Mouse (Mus musculus) hindbrain, embryonic 10.5 days (tissue): Measurements from ENCODE around the gene Traf3ip3. TPM values are rescaled to one million over a fixed set of nuclear protein-coding genes. Genes with fewer than 3 reads are reported as not detected.

Experiments used
- DNase-seq: peaks from one replicate; pipeline ENCODE4 v3.0.0-alpha.2; 2017; ENCODE audit warnings: low spot score
- H3K27ac ChIP-seq: fragments of 300-500 bp; sonication (generic); 2 replicates; pipeline ENCODE4 v1.5.1; 2016; ENCODE audit warnings: mild to moderate bottlenecking, moderate library complexity
- H3K27me3 ChIP-seq: fragments of 300-500 bp; sonication (generic); 2 replicates; pipeline ENCODE4 v1.6.1; 2016; ENCODE audit warnings: mild to moderate bottlenecking; ENCODE audit not compliant: poor library complexity, insufficient read depth, severe bottlenecking
- H3K36me3 ChIP-seq: fragments of 300-500 bp; sonication (generic); 2 replicates; pipeline ENCODE4 v1.6.1; 2016; ENCODE audit warnings: mild to moderate bottlenecking, moderate library complexity
- H3K4me1 ChIP-seq: fragments of 300-500 bp; sonication (generic); replicated peaks from 2 replicates; pipeline ENCODE4 v1.6.1; 2016; ENCODE audit warnings: mild to moderate bottlenecking
- H3K4me3 ChIP-seq: fragments of 300-500 bp; sonication (generic); 2 replicates; pipeline ENCODE4 v1.5.1; 2016; ENCODE audit warnings: mild to moderate bottlenecking, moderate library complexity
- H3K9me3 ChIP-seq: fragments of 300-500 bp; sonication (generic); 2 replicates; pipeline ENCODE4 v1.6.1; 2016; ENCODE audit warnings: mild to moderate bottlenecking, moderate library complexity
- WGBS: fragments of 180-500 bp; shearing (Covaris S2); methylation state at CpG from one replicate; pipeline ENCODE4 v1.1.7; 2016; 5-methylcytosine and 5-hydroxymethylcytosine counted together
- polyA plus RNA-seq: library from polyadenylated mRNA; unstranded; fragments of >200 nt; fragmentation: Nextera tagmentation; extraction: Ambion mirVana; gene quantifications from 2 replicates; pipeline ENCODE4 v1.2.1, GENCODE M21; 2016

Gene Traf3ip3
- polyA plus RNA-seq: 1.5 and 1.8 TPM in 2 replicates

DNA sequence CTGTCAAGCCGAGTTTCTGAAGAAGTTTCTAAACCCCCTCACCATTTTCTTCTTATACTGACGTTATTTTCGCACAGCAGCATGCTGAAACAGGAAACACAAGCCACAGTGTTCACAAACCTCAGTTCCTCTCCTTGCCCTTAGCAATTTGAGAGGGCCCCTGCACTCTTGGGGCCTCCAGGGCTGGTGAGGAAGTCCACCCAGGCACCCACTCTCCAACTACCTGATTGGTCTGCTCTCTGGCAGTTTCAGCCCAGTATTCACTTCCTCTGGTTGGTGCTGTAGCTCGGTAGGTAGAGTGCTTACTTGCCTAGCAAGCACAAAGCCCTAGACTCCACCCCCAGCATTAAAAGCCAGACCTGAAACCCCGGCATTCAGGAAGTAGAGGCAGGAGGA is at the start of gene Traf3ip3:
Gene Traf3ip3 (minus strand): TSS at position 321 of the 396 bp plus-strand sequence.
- 67% methylated on average over 5 of the region's 5 CpGs for WGBS
- Histone ChIP-seq H3K36me3 (no peaks in the 10 kb centered on the region), H3K9me3 (no peaks in the 10 kb centered on the region), H3K27ac (no peak within 1 kb of the TSS), H3K4me1 (no peaks in the 10 kb centered on the region; the same call in 1 of the 2 replicates), H3K27me3 (no peaks in the 10 kb centered on the region; the same call in 1 of the 2 replicates), H3K4me3 (no peak within 1 kb of the TSS)
- DNase-seq: no peak

DNA sequence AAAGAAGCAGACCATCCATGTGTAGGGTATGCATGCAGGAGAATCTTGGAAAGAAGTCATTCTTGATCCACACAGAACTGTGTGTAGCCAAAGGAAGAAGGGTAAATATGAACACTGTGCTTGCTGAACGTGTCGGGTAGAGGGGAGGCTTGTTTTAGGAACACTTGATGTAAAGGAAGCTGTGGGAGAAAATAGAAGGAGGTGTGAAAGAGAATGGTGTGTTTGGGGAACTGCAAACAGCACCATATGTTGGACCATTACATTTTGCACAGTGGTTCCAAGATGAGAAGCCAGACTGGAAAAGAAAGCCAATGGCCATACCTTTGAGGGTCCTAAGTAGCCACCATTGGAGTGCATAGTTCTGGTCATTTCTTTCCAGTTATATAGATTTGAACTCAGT is 48.5 kb upstream of the Traf3ip3 start:
- 87% methylated on average over 2 of the region's 2 CpGs for WGBS
- Histone ChIP-seq H3K27ac (no peak overlapping the region), H3K4me3 (no peak overlapping the region), H3K9me3 (no peaks in the 10 kb centered on the region), H3K36me3 (no peaks in the 10 kb centered on the region), H3K27me3 (no peaks in the 10 kb centered on the region), H3K4me1 (no peaks in the 10 kb centered on the region; the same call in 1 of the 2 replicates)
- DNase-seq: no peak

GRCm38 (mm10) chr1:193244235-193244634 is 42.7 kb upstream of the Traf3ip3 start:
- Histone ChIP-seq H3K4me3 (no peak overlapping the region), H3K27me3 (no peaks in the 10 kb centered on the region), H3K4me1 (peaks cover 10% of the 10 kb centered on the region; the same call in 1 of the 2 replicates), H3K36me3 (no peaks in the 10 kb centered on the region), H3K9me3 (no peaks in the 10 kb centered on the region), H3K27ac (no peak overlapping the region)
- 76% methylated on average over 6 of the region's 6 CpGs for WGBS
- peak; percentile 6 for DNase-seq

- Histone ChIP-seq H3K36me3 (no peaks in the 10 kb centered on the region), H3K4me1 (peaks cover 10% of the 10 kb centered on the region; the same call in 1 of the 2 replicates), H3K4me3 (no peak overlapping the region), H3K27ac (no peak overlapping the region), H3K27me3 (no peaks in the 10 kb centered on the region), H3K9me3 (no peaks in the 10 kb centered on the region)
- 60% methylated on average over 10 of the region's 10 CpGs for WGBS
- DNase-seq: no peak
Measured at GRCm38 (mm10) chr1:193243571-193244193, 42.2 kb upstream of the Traf3ip3 start.

DNA sequence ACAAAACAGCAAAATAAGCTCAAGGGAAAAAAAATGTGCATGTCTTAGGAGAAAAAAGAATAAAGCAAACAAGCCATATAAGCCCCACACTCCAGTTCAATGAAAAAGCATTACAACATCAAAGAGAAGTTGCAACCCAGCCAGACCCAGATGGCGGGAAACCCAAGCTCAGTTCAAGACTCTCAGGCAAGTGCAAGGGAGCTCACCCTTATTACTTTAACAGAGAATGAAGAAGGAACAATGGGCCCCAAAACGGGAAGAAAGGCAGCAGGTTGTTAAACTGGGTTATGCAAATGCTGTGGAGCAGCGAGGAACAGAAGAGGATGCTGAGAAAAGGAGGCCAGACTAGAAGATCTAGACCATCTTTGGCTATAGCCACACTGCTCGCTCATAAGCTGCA is 41.4 kb upstream of the Traf3ip3 start:
- Histone ChIP-seq H3K4me1 (peaks cover 10% of the 10 kb centered on the region; the same call in 1 of the 2 replicates), H3K27me3 (no peaks in the 10 kb centered on the region), H3K9me3 (no peaks in the 10 kb centered on the region), H3K27ac (no peak overlapping the region), H3K36me3 (no peaks in the 10 kb centered on the region), H3K4me3 (no peak overlapping the region)
- WGBS: 61% methylated on average over 4 of the region's 4 CpGs
- no peak for DNase-seq

DNA sequence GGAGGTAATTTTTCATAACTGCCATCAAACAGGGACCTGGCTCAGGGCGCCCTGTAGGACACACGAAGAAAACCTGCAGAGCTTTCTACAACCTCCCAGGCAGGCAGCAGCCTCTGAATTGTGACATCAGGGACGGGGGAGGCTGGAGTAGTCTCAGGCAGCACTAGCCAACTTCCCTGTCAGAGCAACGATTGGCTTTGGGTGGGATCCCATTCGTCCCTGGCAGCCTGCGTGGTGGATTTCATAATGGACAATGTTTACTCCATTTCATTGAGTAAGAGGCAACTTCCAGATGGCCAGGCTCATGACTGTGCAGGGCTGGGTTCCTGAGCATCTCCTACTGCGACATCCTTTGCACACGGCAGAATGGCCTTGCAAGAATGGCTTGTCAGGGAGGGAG is 40.7 kb upstream of the Traf3ip3 start:
- 85% methylated on average over 8 of the region's 8 CpGs for WGBS
- Histone ChIP-seq H3K27ac (no peak overlapping the region), H3K4me3 (no peak overlapping the region), H3K27me3 (no peaks in the 10 kb centered on the region), H3K36me3 (no peaks in the 10 kb centered on the region), H3K4me1 (peaks cover 10% of the 10 kb centered on the region; the same call in 1 of the 2 replicates), H3K9me3 (no peaks in the 10 kb centered on the region)
- DNase-seq: no peak

DNA sequence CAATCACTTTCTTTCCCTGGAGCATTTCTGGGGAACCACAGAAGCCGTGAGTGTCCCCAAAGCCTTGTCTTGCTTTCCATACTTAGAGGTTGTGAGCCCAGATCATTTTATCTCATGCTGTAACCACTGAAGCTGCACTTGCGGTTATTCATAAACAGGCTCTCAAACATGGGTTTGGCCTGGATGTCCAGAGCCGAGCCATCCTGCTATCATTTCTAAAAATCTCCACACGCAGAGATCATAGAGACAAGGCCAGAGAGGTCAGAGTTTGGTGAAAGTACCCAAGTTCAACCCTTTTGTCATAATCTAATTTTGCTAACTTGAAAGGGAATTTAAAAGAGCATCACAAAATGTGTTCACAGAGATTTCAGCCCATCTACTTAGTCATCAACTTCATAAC is 39.9 kb upstream of the Traf3ip3 start:
- H3K4me1 ChIP-seq: peaks cover 10% of the 10 kb centered on the region; the same call in 1 of the 2 replicates
- H3K27me3 ChIP-seq: no peaks in the 10 kb centered on the region
- no peaks in the 10 kb centered on the region for H3K9me3 ChIP-seq
- WGBS: 91% methylated on average over 4 of the region's 4 CpGs
- no peak overlapping the region for H3K4me3 ChIP-seq
- no peak for DNase-seq
- H3K27ac ChIP-seq: no peak overlapping the region
- no peaks in the 10 kb centered on the region for H3K36me3 ChIP-seq

DNA sequence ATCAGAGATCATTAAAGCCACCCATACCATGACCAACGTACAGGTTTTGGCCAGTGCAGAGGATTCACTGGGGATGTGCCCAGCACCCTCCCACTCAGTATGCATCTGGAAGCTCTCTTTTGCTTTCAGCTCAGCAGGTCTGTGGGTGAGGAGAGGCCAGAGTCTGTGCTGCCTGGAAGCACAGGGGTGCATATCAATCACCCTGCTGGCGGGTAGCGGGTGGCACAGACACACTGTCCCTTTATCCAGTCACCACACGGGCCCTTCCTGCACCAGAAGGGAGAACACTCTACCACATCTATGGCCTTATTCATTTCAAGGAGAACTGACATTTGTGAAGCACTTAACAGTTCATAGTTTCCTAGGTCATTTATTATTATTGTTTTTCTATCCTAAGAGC is 36.9 kb upstream of the Traf3ip3 start:
- Histone ChIP-seq H3K4me1 (peaks cover 4% of the 10 kb centered on the region; the same call in 1 of the 2 replicates), H3K4me3 (no peak overlapping the region), H3K9me3 (no peaks in the 10 kb centered on the region), H3K27ac (no peak overlapping the region), H3K36me3 (no peaks in the 10 kb centered on the region), H3K27me3 (no peaks in the 10 kb centered on the region)
- 55% methylated on average over 4 of the region's 4 CpGs for WGBS
- DNase-seq: no peak

- no peak for DNase-seq
- no peaks in the 10 kb centered on the region for H3K27me3 ChIP-seq
- H3K27ac ChIP-seq: no peak overlapping the region
- no peaks in the 10 kb centered on the region for H3K36me3 ChIP-seq
- 94% methylated on average over 7 of the region's 7 CpGs for WGBS
- H3K4me1 ChIP-seq: no peaks in the 10 kb centered on the region
- no peaks in the 10 kb centered on the region for H3K9me3 ChIP-seq
- H3K4me3 ChIP-seq: no peak overlapping the region
Measured at GRCm38 (mm10) chr1:193234930-193235329, 33.4 kb upstream of the Traf3ip3 start.

GRCm38 (mm10) chr1:193234130-193234645 is 32.7 kb upstream of the Traf3ip3 start:
- WGBS: 91% methylated on average over 2 of the region's 2 CpGs
- H3K27ac ChIP-seq: no peak overlapping the region
- H3K4me1 ChIP-seq: no peaks in the 10 kb centered on the region
- no peaks in the 10 kb centered on the region for H3K9me3 ChIP-seq
- DNase-seq: no peak
- H3K36me3 ChIP-seq: no peaks in the 10 kb centered on the region
- no peak overlapping the region for H3K4me3 ChIP-seq
- H3K27me3 ChIP-seq: no peaks in the 10 kb centered on the region

GRCm38 (mm10) chr1:193232732-193233131 is 31.2 kb upstream of the Traf3ip3 start:
- WGBS: 88% methylated on average over 2 of the region's 2 CpGs
- H3K27ac ChIP-seq: no peak overlapping the region
- H3K9me3 ChIP-seq: no peaks in the 10 kb centered on the region
- no peaks in the 10 kb centered on the region for H3K27me3 ChIP-seq
- DNase-seq: no peak
- no peaks in the 10 kb centered on the region; the same call in 1 of the 2 replicates for H3K4me1 ChIP-seq
- no peak overlapping the region for H3K4me3 ChIP-seq
- no peaks in the 10 kb centered on the region for H3K36me3 ChIP-seq

DNA sequence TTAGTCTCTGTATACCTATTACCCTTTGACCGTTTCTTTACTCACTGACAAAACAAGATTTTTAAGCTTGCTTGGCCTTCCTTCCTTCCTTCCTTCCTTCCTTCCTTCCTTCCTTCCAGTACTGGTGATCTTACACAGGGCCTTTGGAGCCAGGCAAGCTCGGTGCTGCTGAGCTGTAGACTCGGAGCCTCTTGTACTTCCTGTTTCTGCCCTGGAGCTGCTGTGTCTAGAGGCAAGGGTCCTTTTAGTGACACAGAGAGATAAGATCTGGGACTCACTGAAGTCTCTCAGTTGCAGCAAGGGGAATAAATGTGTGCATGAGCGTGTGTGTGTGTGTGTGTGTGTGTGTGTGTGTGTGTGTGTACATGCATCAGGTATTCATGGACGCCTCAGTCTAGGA is 29.4 kb upstream of the Traf3ip3 start:
- Histone ChIP-seq H3K27ac (no peak overlapping the region), H3K4me1 (no peaks in the 10 kb centered on the region; the same call in 1 of the 2 replicates), H3K27me3 (0 out of 2 replicates have a peak, but pooled peaks cover 4% of the 10 kb centered on the region), H3K9me3 (no peaks in the 10 kb centered on the region), H3K36me3 (no peaks in the 10 kb centered on the region), H3K4me3 (no peak overlapping the region)
- DNase-seq: no peak
- 81% methylated on average over 5 of the region's 5 CpGs for WGBS

DNA sequence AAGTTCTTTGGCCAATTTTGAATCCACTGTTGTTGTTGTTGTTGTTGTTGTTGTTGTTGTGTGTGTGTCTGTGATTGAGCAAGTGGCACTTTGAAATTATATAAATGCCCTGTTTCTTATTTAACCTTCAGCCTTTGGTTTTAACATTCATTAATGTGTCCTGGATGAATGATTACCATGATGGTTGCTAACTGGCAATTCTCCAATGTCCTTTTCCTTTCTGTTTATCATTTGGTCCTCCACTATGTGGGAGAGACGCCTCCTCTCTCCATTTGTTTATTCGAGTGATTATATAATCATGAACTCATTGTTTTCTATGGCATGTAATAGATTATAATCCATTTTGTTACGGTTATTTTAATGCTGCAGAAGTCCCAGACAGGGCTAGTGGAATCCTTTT is 29.0 kb upstream of the Traf3ip3 start:
- DNase-seq: no peak
- H3K4me3 ChIP-seq: no peak overlapping the region
- no peak overlapping the region for H3K27ac ChIP-seq
- H3K27me3 ChIP-seq: 0 out of 2 replicates have a peak, but pooled peaks cover 4% of the 10 kb centered on the region
- H3K36me3 ChIP-seq: no peaks in the 10 kb centered on the region
- H3K9me3 ChIP-seq: no peaks in the 10 kb centered on the region
- 89% methylated on average over 3 of the region's 3 CpGs for WGBS
- H3K4me1 ChIP-seq: no peaks in the 10 kb centered on the region; the same call in 1 of the 2 replicates
